Mouse (Mus musculus) cerebellum, adult 11-12 months (tissue): ENCODE data around the gene Csn3.

Experiments used
- DNase-seq: peaks from one replicate; pipeline ENCODE4 v3.0.0; 2022

The Csn3 gene

GRCm38 (mm10) chr5:87925372-87925771, at the start of gene Csn3:
TSS of gene Csn3 (plus strand) at chr5:87925579.
- no peak for DNase-seq

- DNase-seq = no peak
These were observed 40.6 kb upstream of the Csn3 start, which contains the start of gene Odam for GRCm38 (mm10) chr5:87884729-87885128. TSS of gene Odam (plus strand) at chr5:87885029.

- no peak for DNase-seq
These were observed 6.2 kb downstream of the Csn3 start for GRCm38 (mm10) chr5:87931603-87932002.

- no peak for DNase-seq
These were observed 15.4 kb downstream of the Csn3 start for GRCm38 (mm10) chr5:87940752-87941151.

- no peak for DNase-seq
These were observed 17.1 kb downstream of the Csn3 start for GRCm38 (mm10) chr5:87942515-87942914.

- no peak for DNase-seq
These were observed 26.5 kb downstream of the Csn3 start for GRCm38 (mm10) chr5:87951836-87952235.

- no peak for DNase-seq
These were observed 43.8 kb downstream of the Csn3 start, which contains the start of the genes 2310003L06Rik and Gm28434 for GRCm38 (mm10) chr5:87969201-87969600. TSS of gene 2310003L06Rik (plus strand) at chr5:87969459. TSS of gene Gm28434 (plus strand) at chr5:87969517.

- no peak for DNase-seq
These were observed 53.8 kb downstream of the Csn3 start, which contains the start of gene Cabs1 for GRCm38 (mm10) chr5:87979139-87979538. TSS of gene Cabs1 (plus strand) at chr5:87979439.
